Mouse (Mus musculus): ENCODE data around the gene Akap6. TPM values are rescaled to one million over a fixed set of nuclear protein-coding genes. Genes with fewer than 3 reads are reported as not detected.

Akap6 gene
- 100 to 1,000 TPM; 141 to 151 TPM for total RNA-seq (2021)
- long read RNA-seq, experiment 1, full-length matches to known transcripts = 7 of 24 reads
- long read RNA-seq, experiment 1, partial matches to known transcripts = 8 of 24 reads
- long read RNA-seq, experiment 1, other reads (novel, unspliced or antisense) = 9 of 24 reads
- long read RNA-seq, experiment 2, full-length matches to known transcripts = 4 of 29 reads
- long read RNA-seq, experiment 2, partial matches to known transcripts = 17 of 29 reads
- long read RNA-seq, experiment 2, other reads (novel, unspliced or antisense) = 8 of 29 reads

GRCm38 (mm10) chr12:52699146-52699545 is at the start of gene Akap6:
TSS of gene Akap6 (plus strand) at chr12:52699383.
- peak; percentile 70 to 88 for DNase-seq (ENCODE audit: low spot score in 2 of 2)

GRCm38 (mm10) chr12:52662907-52663790 is 36.0 kb upstream of the Akap6 start:
- DNase-seq (ENCODE audit: low spot score in 2 of 2) = no peak

GRCm38 (mm10) chr12:52664944-52665343 is 34.2 kb upstream of the Akap6 start:
- no peak for DNase-seq (ENCODE audit: low spot score in 2 of 2)

- no peak for DNase-seq (ENCODE audit: low spot score in 2 of 2)
Measured at GRCm38 (mm10) chr12:52671436-52671835, 27.7 kb upstream of the Akap6 start.

GRCm38 (mm10) chr12:52671943-52672342 is 27.2 kb upstream of the Akap6 start:
- DNase-seq (ENCODE audit: low spot score in 2 of 2) = no peak

- no peak for DNase-seq (ENCODE audit: low spot score in 2 of 2)
Measured at GRCm38 (mm10) chr12:52673361-52673960, 25.7 kb upstream of the Akap6 start.

- DNase-seq (ENCODE audit: low spot score in 2 of 2) = peak; percentile 18 to 31
Measured at GRCm38 (mm10) chr12:52675010-52675409, 24.2 kb upstream of the Akap6 start.

GRCm38 (mm10) chr12:52687355-52687754 is 11.8 kb upstream of the Akap6 start:
- DNase-seq (ENCODE audit: low spot score in 2 of 2) = no peak

- DNase-seq (ENCODE audit: low spot score in 2 of 2) = no peak
Measured at GRCm38 (mm10) chr12:52688712-52689111, 10.5 kb upstream of the Akap6 start.

- DNase-seq (ENCODE audit: low spot score in 2 of 2) = no peak
Measured at GRCm38 (mm10) chr12:52691552-52691951, 7.6 kb upstream of the Akap6 start.

GRCm38 (mm10) chr12:52692290-52692974 is 6.8 kb upstream of the Akap6 start:
- no peak for DNase-seq (ENCODE audit: low spot score in 2 of 2)

GRCm38 (mm10) chr12:52697407-52698109 is 1.6 kb upstream of the Akap6 start:
- DNase-seq (ENCODE audit: low spot score in 2 of 2) = no peak

GRCm38 (mm10) chr12:52698276-52698930 is 780 bp upstream of the Akap6 start:
- no peak for DNase-seq (ENCODE audit: low spot score in 2 of 2)

- peak; percentile 23 to 33 for DNase-seq (ENCODE audit: low spot score in 2 of 2)
Measured at GRCm38 (mm10) chr12:52699961-52700696, 946 bp downstream of the Akap6 start.

GRCm38 (mm10) chr12:52700697-52701191 is 1.6 kb downstream of the Akap6 start:
- DNase-seq (ENCODE audit: low spot score in 2 of 2) = peak in 1 of 2 experiments; percentile 34

- peak; percentile 17 to 24 for DNase-seq (ENCODE audit: low spot score in 2 of 2)
Measured at GRCm38 (mm10) chr12:52701201-52701641, 2.0 kb downstream of the Akap6 start.

- DNase-seq (ENCODE audit: low spot score in 2 of 2) = no peak
Measured at GRCm38 (mm10) chr12:52702368-52702967, 3.3 kb downstream of the Akap6 start.

GRCm38 (mm10) chr12:52704081-52704480 is 4.9 kb downstream of the Akap6 start:
- no peak for DNase-seq (ENCODE audit: low spot score in 2 of 2)

- DNase-seq (ENCODE audit: low spot score in 2 of 2) = no peak
Measured at GRCm38 (mm10) chr12:52704810-52705209, 5.6 kb downstream of the Akap6 start.
